Mouse (Mus musculus) forebrain, embryonic 16.5 days (tissue): ENCODE data around the gene Supt6. TPM values are rescaled to one million over a fixed set of nuclear protein-coding genes. Genes with fewer than 3 reads are reported as not detected.
"Not testable (repeated sequence)": the region's sequence is repeated elsewhere in the genome, so short reads cannot be mapped to it uniquely, and the experiment has no call there.

Source experiments
- ATAC-seq: fragments of 200-750 bp; cut with Nextera tagmentation; 2 replicates; pipeline ENCODE4 v1.8.0; 2017; ENCODE audit warnings: mild to moderate bottlenecking, moderate library complexity
- H3K27ac ChIP-seq: fragments of 300-500 bp; sonication (generic); 2 replicates; pipeline ENCODE4 v1.5.1; 2014; ENCODE audit warnings: low read length, control low read depth
- H3K27me3 ChIP-seq: fragments of 300-500 bp; sonication (generic); replicated peaks from 2 replicates; pipeline ENCODE4 v1.6.1; 2014; ENCODE audit warnings: low read length; ENCODE audit not compliant: control insufficient read depth, insufficient read depth
- H3K36me3 ChIP-seq: fragments of 300-500 bp; sonication (generic); 2 replicates; pipeline ENCODE4 v1.6.1; 2014; ENCODE audit not compliant: control insufficient read depth, insufficient read depth
- H3K4me1 ChIP-seq: fragments of 300-500 bp; sonication (generic); replicated peaks from 2 replicates; pipeline ENCODE4 v1.6.1; 2014; ENCODE audit warnings: low read length; ENCODE audit not compliant: control insufficient read depth, insufficient read depth
- H3K4me2 ChIP-seq: fragments of 300-500 bp; sonication (generic); 2 replicates; pipeline ENCODE4 v1.6.1; 2014; ENCODE audit warnings: mild to moderate bottlenecking, low read length, control low read depth
- H3K4me3 ChIP-seq: fragments of 300-500 bp; sonication (generic); replicated peaks from 2 replicates; pipeline ENCODE4 v1.5.1; 2014; ENCODE audit warnings: mild to moderate bottlenecking, low read length, control low read depth
- H3K9ac ChIP-seq: fragments of 300-500 bp; sonication (generic); replicated peaks from 2 replicates; pipeline ENCODE4 v1.6.1; 2014; ENCODE audit warnings: low read depth, low read length, control low read depth
- H3K9me3 ChIP-seq: fragments of 300-500 bp; sonication (generic); 2 replicates; pipeline ENCODE4 v1.6.1; 2016; ENCODE audit warnings: low read length; ENCODE audit not compliant: control insufficient read depth
- WGBS: fragments of 180-500 bp; shearing (Covaris S2); extraction: QIAGEN DNeasy Blood & Tissue Kit; methylation state at CpG from one replicate; pipeline ENCODE4 v1.1.7; 2014; 5-methylcytosine and 5-hydroxymethylcytosine counted together
- polyA plus RNA-seq: library from polyadenylated mRNA; unstranded; fragments of >200 nt; fragmentation: Nextera tagmentation; extraction: Ambion mirVana; gene quantifications from 2 replicates; pipeline ENCODE4 v1.2.1, GENCODE M21; 2015

Gene Supt6
- polyA plus RNA-seq, result 33.7 and 34.6 TPM in 2 replicates

GRCm38 (mm10) chr11:78245627-78246317 lies at the start of gene Supt6, which contains the start of gene Sdf2:
Gene Supt6 (minus strand): TSS chr11:78245987.
Gene Sdf2 (plus strand): TSS chr11:78245746.
- Histone ChIP-seq H3K36me3 (no peaks in the 10 kb centered on the region), H3K9me3 (no peaks in the 10 kb centered on the region), H3K4me3 (peak within 1 kb of the TSS; percentile 76), H3K9ac (peak within 1 kb of the TSS; percentile 77), H3K27ac (peak within 1 kb of the TSS; percentile 97), H3K4me1 (peaks cover 31% of the 10 kb centered on the region), H3K4me2 (peak within 1 kb of the TSS; percentile 84), H3K27me3 (no peaks in the 10 kb centered on the region)
- WGBS, result 0% methylated on average over 50 of the region's 50 CpGs
- peak; percentile 97 for ATAC-seq

GRCm38 (mm10) chr11:78294585-78294984 lies 48.8 kb upstream of the Supt6 start:
- H3K9ac ChIP-seq, result no peak overlapping the region
- no peaks in the 10 kb centered on the region for H3K9me3 ChIP-seq
- peaks cover 10% of the 10 kb centered on the region for H3K36me3 ChIP-seq
- WGBS, result 96% methylated on average over 6 of the region's 6 CpGs
- no peak for ATAC-seq
- H3K4me3 ChIP-seq, result no peak overlapping the region
- no peaks in the 10 kb centered on the region for H3K4me1 ChIP-seq
- no peak overlapping the region for H3K4me2 ChIP-seq
- no peak overlapping the region for H3K27ac ChIP-seq
- H3K27me3 ChIP-seq, result no peaks in the 10 kb centered on the region

- WGBS, result 97% methylated on average over 4 of the region's 4 CpGs
- H3K36me3 ChIP-seq, result peaks cover 34% of the 10 kb centered on the region
Observed at GRCm38 (mm10) chr11:78290654-78291053, 44.9 kb upstream of the Supt6 start, which contains the start of gene BC030499. Gene BC030499 (plus strand): TSS chr11:78290841.

GRCm38 (mm10) chr11:78289146-78289763 lies 43.5 kb upstream of the Supt6 start:
- H3K4me3 ChIP-seq, result no peak overlapping the region
- no peaks in the 10 kb centered on the region for H3K9me3 ChIP-seq
- H3K4me1 ChIP-seq, result no peaks in the 10 kb centered on the region
- 91% methylated on average over 7 of the region's 7 CpGs for WGBS
- no peak for ATAC-seq
- H3K27ac ChIP-seq, result no peak overlapping the region
- H3K9ac ChIP-seq, result no peak overlapping the region
- no peaks in the 10 kb centered on the region for H3K27me3 ChIP-seq
- peaks cover 48% of the 10 kb centered on the region for H3K36me3 ChIP-seq
- H3K4me2 ChIP-seq, result no peak overlapping the region

More at GRCm38 (mm10) chr11:78290654-78291053, 44.9 kb upstream of the Supt6 start, which contains the start of gene BC030499:
- no peak within 1 kb of the TSS for H3K4me2 ChIP-seq
- ATAC-seq, result no peak
- H3K9me3 ChIP-seq, result no peaks in the 10 kb centered on the region
- H3K27ac ChIP-seq, result no peak within 1 kb of the TSS
- no peaks in the 10 kb centered on the region for H3K4me1 ChIP-seq
- no peaks in the 10 kb centered on the region for H3K27me3 ChIP-seq
- H3K9ac ChIP-seq, result no peak within 1 kb of the TSS
- no peak within 1 kb of the TSS for H3K4me3 ChIP-seq

- no peaks in the 10 kb centered on the region for H3K9me3 ChIP-seq
- WGBS, result 80% methylated on average over 4 of the region's 4 CpGs
- no peak for ATAC-seq
Observed at GRCm38 (mm10) chr11:78279586-78279985, 33.8 kb upstream of the Supt6 start.

GRCm38 (mm10) chr11:78278853-78279252 lies 33.1 kb upstream of the Supt6 start:
- Histone ChIP-seq H3K9me3 (no peaks in the 10 kb centered on the region), H3K27ac (no peak overlapping the region), H3K4me1 (no peaks in the 10 kb centered on the region), H3K9ac (no peak overlapping the region), H3K27me3 (no peaks in the 10 kb centered on the region), H3K36me3 (peaks cover 62% of the 10 kb centered on the region), H3K4me2 (no peak overlapping the region), H3K4me3 (no peak overlapping the region)
- no peak for ATAC-seq
- WGBS, result 92% methylated on average over 7 of the region's 7 CpGs

More at GRCm38 (mm10) chr11:78279586-78279985, 33.8 kb upstream of the Supt6 start:
- H3K27me3 ChIP-seq, result no peaks in the 10 kb centered on the region
- H3K27ac ChIP-seq, result no peak overlapping the region
- H3K36me3 ChIP-seq, result peaks cover 63% of the 10 kb centered on the region
- no peak overlapping the region for H3K4me3 ChIP-seq
- H3K4me2 ChIP-seq, result no peak overlapping the region
- H3K4me1 ChIP-seq, result no peaks in the 10 kb centered on the region
- H3K9ac ChIP-seq, result no peak overlapping the region

GRCm38 (mm10) chr11:78276169-78276568 lies 30.4 kb upstream of the Supt6 start:
- peaks cover 63% of the 10 kb centered on the region for H3K36me3 ChIP-seq
- not testable (repeated sequence) for H3K4me1 ChIP-seq, H3K9ac ChIP-seq, H3K27me3 ChIP-seq, H3K27ac ChIP-seq, ATAC-seq, H3K9me3 ChIP-seq, H3K4me2 ChIP-seq, H3K4me3 ChIP-seq
- WGBS, result 95% methylated on average over 4 of the region's 4 CpGs

- Histone ChIP-seq H3K36me3 (peaks cover 61% of the 10 kb centered on the region), H3K9me3 (no peaks in the 10 kb centered on the region), H3K27me3 (no peaks in the 10 kb centered on the region), H3K4me3 (no peak overlapping the region), H3K4me1 (no peaks in the 10 kb centered on the region), H3K27ac (no peak overlapping the region), H3K4me2 (no peak overlapping the region), H3K9ac (no peak overlapping the region)
- 100% methylated on average over 1 of the region's 1 CpGs for WGBS
- ATAC-seq, result no peak
Observed at GRCm38 (mm10) chr11:78275596-78275995, 29.8 kb upstream of the Supt6 start.

GRCm38 (mm10) chr11:78271986-78272385 lies 26.2 kb upstream of the Supt6 start:
- Histone ChIP-seq H3K4me2 (no peak overlapping the region), H3K9ac (no peak overlapping the region), H3K27ac (no peak overlapping the region), H3K4me3 (no peak overlapping the region), H3K36me3 (peaks cover 56% of the 10 kb centered on the region), H3K9me3 (no peaks in the 10 kb centered on the region), H3K4me1 (no peaks in the 10 kb centered on the region), H3K27me3 (no peaks in the 10 kb centered on the region)
- ATAC-seq, result no peak
- WGBS, result 79% methylated on average over 13 of the region's 13 CpGs
